Mouse (Mus musculus): ENCODE results near the gene Susd4. TPM values are rescaled to one million over a fixed set of nuclear protein-coding genes. Genes with fewer than 3 reads are reported as not detected.
A peak's percentile ranks its signal among the peaks of the same experiment; 100 is the strongest.

The Susd4 gene
- 18.9 and 19.5 TPM in 2 replicates for polyA plus RNA-seq (2014; fragmentation: Nextera tagmentation; extraction: Ambion mirVana)

- Histone ChIP-seq H3K36me3 (ENCODE audit: control insufficient read depth, insufficient read depth, low read length) (no peaks in the 10 kb centered on the region), H3K4me2 (replicated peaks; ENCODE audit: low read depth, low read length) (peak within 1 kb of the TSS; percentile 93), H3K27me3 (ENCODE audit: control insufficient read depth, insufficient read depth, low read length) (no peaks in the 10 kb centered on the region), H3K9me3 (ENCODE audit: control insufficient read depth, low read depth, low read length) (no peaks in the 10 kb centered on the region), H3K4me1 (ENCODE audit: control insufficient read depth, insufficient read depth, low read length) (peaks cover 8% of the 10 kb centered on the region; the same call in 1 of the 2 replicates), H3K27ac (ENCODE audit: low read length) (0 out of 2 replicates have a peak within 1 kb of the TSS, but pooled peaks have one; percentile 27), H3K9ac (replicated peaks; ENCODE audit: low read depth, low read length) (peak within 1 kb of the TSS; percentile 28), H3K4me3 (ENCODE audit: low read depth, low read length) (peak within 1 kb of the TSS; percentile 46)
- ATAC-seq (ENCODE audit: insufficient number of reproducible peaks, insufficient read depth, low FRiP score, low read depth) = peak; percentile 84
- 0% methylated on average over 67 of the region's 95 CpGs for WGBS
These were observed at the start of gene Susd4 for GRCm38 (mm10) chr1:182763716-182764461. TSS of gene Susd4 (plus strand) at chr1:182763860.

- no peaks in the 10 kb centered on the region for H3K36me3 ChIP-seq (ENCODE audit: control insufficient read depth, insufficient read depth, low read length)
- no peak overlapping the region for H3K4me3 ChIP-seq (ENCODE audit: low read depth, low read length)
- H3K9ac ChIP-seq (replicated peaks; ENCODE audit: low read depth, low read length) = no peak overlapping the region
- H3K4me1 ChIP-seq (ENCODE audit: control insufficient read depth, insufficient read depth, low read length) = no peaks in the 10 kb centered on the region
- no peaks in the 10 kb centered on the region; the same call in 1 of the 2 replicates for H3K9me3 ChIP-seq (ENCODE audit: control insufficient read depth, low read depth, low read length)
- H3K27me3 ChIP-seq (ENCODE audit: control insufficient read depth, insufficient read depth, low read length) = no peaks in the 10 kb centered on the region
- ATAC-seq (ENCODE audit: insufficient number of reproducible peaks, insufficient read depth, low FRiP score, low read depth) = no peak
- no peak overlapping the region for H3K27ac ChIP-seq (ENCODE audit: low read length)
- 80% methylated on average over 6 of the region's 6 CpGs for WGBS
- H3K4me2 ChIP-seq (replicated peaks; ENCODE audit: low read depth, low read length) = no peak overlapping the region
These were observed 49.3 kb upstream of the Susd4 start for GRCm38 (mm10) chr1:182714236-182714935.

- ATAC-seq (ENCODE audit: insufficient number of reproducible peaks, insufficient read depth, low FRiP score, low read depth) = no peak
- WGBS = 43% methylated on average over 12 of the region's 12 CpGs
- H3K4me3 ChIP-seq (ENCODE audit: low read depth, low read length) = no peak overlapping the region
These were observed 36.1 kb upstream of the Susd4 start for GRCm38 (mm10) chr1:182727541-182727940.

GRCm38 (mm10) chr1:182729002-182729401 is 34.7 kb upstream of the Susd4 start:
- Histone ChIP-seq H3K9ac (replicated peaks; ENCODE audit: low read depth, low read length) (no peak overlapping the region), H3K27me3 (ENCODE audit: control insufficient read depth, insufficient read depth, low read length) (no peaks in the 10 kb centered on the region), H3K4me1 (ENCODE audit: control insufficient read depth, insufficient read depth, low read length) (peaks cover 4% of the 10 kb centered on the region; the same call in 1 of the 2 replicates), H3K9me3 (ENCODE audit: control insufficient read depth, low read depth, low read length) (no peaks in the 10 kb centered on the region), H3K27ac (ENCODE audit: low read length) (no peak overlapping the region), H3K4me2 (replicated peaks; ENCODE audit: low read depth, low read length) (no peak overlapping the region), H3K4me3 (ENCODE audit: low read depth, low read length) (no peak overlapping the region), H3K36me3 (ENCODE audit: control insufficient read depth, insufficient read depth, low read length) (no peaks in the 10 kb centered on the region)
- ATAC-seq (ENCODE audit: insufficient number of reproducible peaks, insufficient read depth, low FRiP score, low read depth) = no peak
- 74% methylated on average over 9 of the region's 9 CpGs for WGBS

More at GRCm38 (mm10) chr1:182727541-182727940, 36.1 kb upstream of the Susd4 start:
- Histone ChIP-seq H3K27ac (ENCODE audit: low read length) (no peak overlapping the region), H3K9ac (replicated peaks; ENCODE audit: low read depth, low read length) (no peak overlapping the region), H3K4me1 (ENCODE audit: control insufficient read depth, insufficient read depth, low read length) (no peaks in the 10 kb centered on the region), H3K9me3 (ENCODE audit: control insufficient read depth, low read depth, low read length) (no peaks in the 10 kb centered on the region), H3K36me3 (ENCODE audit: control insufficient read depth, insufficient read depth, low read length) (no peaks in the 10 kb centered on the region), H3K27me3 (ENCODE audit: control insufficient read depth, insufficient read depth, low read length) (no peaks in the 10 kb centered on the region), H3K4me2 (replicated peaks; ENCODE audit: low read depth, low read length) (no peak overlapping the region)

- Histone ChIP-seq H3K9ac (replicated peaks; ENCODE audit: low read depth, low read length) (no peak overlapping the region), H3K4me2 (replicated peaks; ENCODE audit: low read depth, low read length) (no peak overlapping the region), H3K27me3 (ENCODE audit: control insufficient read depth, insufficient read depth, low read length) (no peaks in the 10 kb centered on the region), H3K4me3 (ENCODE audit: low read depth, low read length) (no peak overlapping the region), H3K9me3 (ENCODE audit: control insufficient read depth, low read depth, low read length) (no peaks in the 10 kb centered on the region), H3K36me3 (ENCODE audit: control insufficient read depth, insufficient read depth, low read length) (no peaks in the 10 kb centered on the region), H3K4me1 (ENCODE audit: control insufficient read depth, insufficient read depth, low read length) (peaks cover 4% of the 10 kb centered on the region; the same call in 1 of the 2 replicates), H3K27ac (ENCODE audit: low read length) (no peak overlapping the region)
- ATAC-seq (ENCODE audit: insufficient number of reproducible peaks, insufficient read depth, low FRiP score, low read depth) = no peak
- WGBS = 32% methylated on average over 7 of the region's 7 CpGs
These were observed 31.0 kb upstream of the Susd4 start for GRCm38 (mm10) chr1:182732695-182733094.

GRCm38 (mm10) chr1:182735891-182736290 is 27.8 kb upstream of the Susd4 start:
- H3K4me3 ChIP-seq (ENCODE audit: low read depth, low read length) = no peak overlapping the region
- ATAC-seq (ENCODE audit: insufficient number of reproducible peaks, insufficient read depth, low FRiP score, low read depth) = no peak
- no peak overlapping the region for H3K9ac ChIP-seq (replicated peaks; ENCODE audit: low read depth, low read length)
- H3K4me1 ChIP-seq (ENCODE audit: control insufficient read depth, insufficient read depth, low read length) = peaks cover 4% of the 10 kb centered on the region; the same call in 1 of the 2 replicates
- no peaks in the 10 kb centered on the region for H3K9me3 ChIP-seq (ENCODE audit: control insufficient read depth, low read depth, low read length)
- no peak overlapping the region; the same call in 1 of the 2 replicates for H3K27ac ChIP-seq (ENCODE audit: low read length)
- H3K4me2 ChIP-seq (replicated peaks; ENCODE audit: low read depth, low read length) = no peak overlapping the region
- no peaks in the 10 kb centered on the region for H3K27me3 ChIP-seq (ENCODE audit: control insufficient read depth, insufficient read depth, low read length)
- WGBS = 31% methylated on average over 4 of the region's 4 CpGs
- no peaks in the 10 kb centered on the region for H3K36me3 ChIP-seq (ENCODE audit: control insufficient read depth, insufficient read depth, low read length)

- Histone ChIP-seq H3K27me3 (ENCODE audit: control insufficient read depth, insufficient read depth, low read length) (no peaks in the 10 kb centered on the region), H3K4me1 (ENCODE audit: control insufficient read depth, insufficient read depth, low read length) (no peaks in the 10 kb centered on the region), H3K9me3 (ENCODE audit: control insufficient read depth, low read depth, low read length) (no peaks in the 10 kb centered on the region), H3K4me3 (ENCODE audit: low read depth, low read length) (no peak overlapping the region), H3K27ac (ENCODE audit: low read length) (no peak overlapping the region), H3K36me3 (ENCODE audit: control insufficient read depth, insufficient read depth, low read length) (no peaks in the 10 kb centered on the region), H3K9ac (replicated peaks; ENCODE audit: low read depth, low read length) (no peak overlapping the region), H3K4me2 (replicated peaks; ENCODE audit: low read depth, low read length) (no peak overlapping the region)
- ATAC-seq (ENCODE audit: insufficient number of reproducible peaks, insufficient read depth, low FRiP score, low read depth) = no peak
- WGBS = 91% methylated on average over 9 of the region's 9 CpGs
These were observed 16.6 kb upstream of the Susd4 start for GRCm38 (mm10) chr1:182747081-182747480.

GRCm38 (mm10) chr1:182747834-182748233 is 15.8 kb upstream of the Susd4 start:
- H3K36me3 ChIP-seq (ENCODE audit: control insufficient read depth, insufficient read depth, low read length) = no peaks in the 10 kb centered on the region
- no peak overlapping the region for H3K4me3 ChIP-seq (ENCODE audit: low read depth, low read length)
- no peaks in the 10 kb centered on the region for H3K27me3 ChIP-seq (ENCODE audit: control insufficient read depth, insufficient read depth, low read length)
- no peaks in the 10 kb centered on the region for H3K4me1 ChIP-seq (ENCODE audit: control insufficient read depth, insufficient read depth, low read length)
- ATAC-seq (ENCODE audit: insufficient number of reproducible peaks, insufficient read depth, low FRiP score, low read depth) = no peak
- H3K9me3 ChIP-seq (ENCODE audit: control insufficient read depth, low read depth, low read length) = no peaks in the 10 kb centered on the region
- 85% methylated on average over 17 of the region's 17 CpGs for WGBS
- H3K27ac ChIP-seq (ENCODE audit: low read length) = no peak overlapping the region
- no peak overlapping the region for H3K4me2 ChIP-seq (replicated peaks; ENCODE audit: low read depth, low read length)
- no peak overlapping the region for H3K9ac ChIP-seq (replicated peaks; ENCODE audit: low read depth, low read length)

Data from stomach, embryonic 14.5 days (tissue).